Mouse (Mus musculus) heart, embryonic 15.5 days (tissue): ENCODE data around the gene Eif2ak1. TPM values are rescaled to one million over a fixed set of nuclear protein-coding genes. Genes with fewer than 3 reads are reported as not detected.
A peak's percentile ranks its signal among the peaks of the same experiment; 100 is the strongest.

ENCODE experiments used
- ATAC-seq: fragments of 200-750 bp; cut with Nextera tagmentation; replicated peaks from 2 replicates; pipeline ENCODE4 v1.8.0; 2017; ENCODE audit warnings: low read depth, moderate TSS enrichment; ENCODE audit not compliant: insufficient number of reproducible peaks, insufficient read depth, low FRiP score
- H3K27ac ChIP-seq: fragments of 300-500 bp; sonication (generic); 2 replicates; pipeline ENCODE4 v1.5.1; 2015; ENCODE audit warnings: mild to moderate bottlenecking, inconsistent platforms
- H3K27me3 ChIP-seq: fragments of 300-500 bp; sonication (generic); 2 replicates; pipeline ENCODE4 v1.6.1; 2015; ENCODE audit warnings: inconsistent platforms
- H3K36me3 ChIP-seq: fragments of 300-500 bp; sonication (generic); 2 replicates; pipeline ENCODE4 v1.6.1; 2015; ENCODE audit warnings: mild to moderate bottlenecking, inconsistent platforms
- H3K4me1 ChIP-seq: fragments of 300-500 bp; sonication (generic); replicated peaks from 2 replicates; pipeline ENCODE4 v1.6.1; 2015; ENCODE audit warnings: inconsistent platforms
- H3K4me2 ChIP-seq: fragments of 300-500 bp; sonication (generic); 2 replicates; pipeline ENCODE4 v1.6.1; 2015; ENCODE audit warnings: inconsistent platforms, mild to moderate bottlenecking, moderate library complexity
- H3K4me3 ChIP-seq: fragments of 300-500 bp; sonication (generic); 2 replicates; pipeline ENCODE4 v1.5.1; 2015; ENCODE audit warnings: mild to moderate bottlenecking, inconsistent platforms
- H3K9ac ChIP-seq: fragments of 300-500 bp; sonication (generic); 2 replicates; pipeline ENCODE4 v1.6.1; 2015; ENCODE audit warnings: mild to moderate bottlenecking, inconsistent platforms
- H3K9me3 ChIP-seq: fragments of 300-500 bp; sonication (generic); replicated peaks from 2 replicates; pipeline ENCODE4 v1.6.1; 2016; ENCODE audit warnings: inconsistent platforms
- WGBS: fragments of 180-500 bp; shearing (Covaris S2); methylation state at CpG from one replicate; pipeline ENCODE4 v1.1.7; 2015; ENCODE audit warnings: mixed read lengths; 5-methylcytosine and 5-hydroxymethylcytosine counted together
- polyA plus RNA-seq: library from polyadenylated mRNA; unstranded; fragments of >200 nt; fragmentation: Nextera tagmentation; extraction: Ambion mirVana; gene quantifications from 2 replicates; pipeline ENCODE4 v1.2.1, GENCODE M21; 2015

The Eif2ak1 gene
- polyA plus RNA-seq, 1 experiment from 2014 or later: 22.9 TPM

DNA sequence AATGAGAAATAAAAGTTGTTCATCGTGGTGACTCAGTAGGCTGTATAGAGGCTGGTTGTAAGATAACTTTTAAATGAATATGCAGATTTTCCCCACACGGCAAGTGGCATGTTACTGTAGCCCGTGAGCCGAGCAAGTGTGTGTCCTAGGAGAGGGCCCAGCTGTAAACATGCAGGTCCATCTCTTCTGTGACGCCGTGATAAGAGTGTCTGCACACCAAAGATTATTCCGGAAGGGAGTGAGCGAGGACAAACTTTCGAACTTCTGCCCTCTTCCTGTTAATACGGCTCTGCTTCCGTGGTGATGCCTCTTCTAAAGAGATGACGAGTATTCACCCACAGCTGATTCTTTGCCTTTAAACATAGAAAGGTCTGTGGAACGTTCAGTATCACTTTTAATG lies 1.4 kb downstream of the Eif2ak1 start:
- H3K27ac ChIP-seq: no peak overlapping the region

DNA sequence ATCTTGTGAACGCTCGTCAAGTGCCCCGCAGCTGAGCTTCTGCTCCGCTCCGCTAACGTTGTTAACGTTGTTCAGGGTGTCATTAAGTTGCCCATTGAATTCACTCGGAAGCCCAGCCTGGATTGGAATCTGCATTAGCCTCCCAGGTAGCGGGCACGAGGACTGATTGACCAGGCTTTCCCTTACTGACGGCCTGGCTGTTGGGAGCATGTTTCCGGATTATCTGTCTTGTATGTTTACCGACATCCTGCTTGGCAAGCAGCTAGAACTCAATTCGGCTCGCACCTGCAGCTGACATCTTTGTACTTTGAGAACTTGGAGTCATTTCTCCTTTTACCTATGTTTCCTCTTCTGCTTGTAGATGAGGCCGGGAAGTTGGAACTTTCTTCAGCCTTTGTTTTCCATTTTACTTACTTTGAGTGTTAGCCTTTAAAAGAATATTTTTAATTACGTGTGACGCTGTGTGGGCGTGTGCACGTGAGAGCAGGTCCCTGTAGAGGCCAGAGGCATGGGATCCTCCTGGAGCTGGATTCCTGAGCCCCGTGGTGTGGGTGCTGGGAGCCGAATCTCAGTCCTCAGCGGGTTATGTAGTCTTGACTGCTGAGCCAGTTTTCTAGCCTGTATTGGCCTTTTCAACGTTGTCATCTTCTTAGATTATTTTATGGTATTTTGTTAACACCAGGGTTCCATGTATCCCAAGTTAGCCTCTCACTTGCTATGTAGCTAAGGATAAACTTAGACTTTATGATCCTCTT lies 2.5 kb downstream of the Eif2ak1 start:
- H3K9ac ChIP-seq: no peak overlapping the region
- H3K27me3 ChIP-seq: no peaks in the 10 kb centered on the region
- no peaks in the 10 kb centered on the region for H3K9me3 ChIP-seq
- H3K4me3 ChIP-seq: no peak overlapping the region
- ATAC-seq: no peak
- peaks cover 7% of the 10 kb centered on the region for H3K4me1 ChIP-seq
- 88% methylated on average over 24 of the region's 24 CpGs for WGBS
- H3K27ac ChIP-seq: no peak overlapping the region
- H3K4me2 ChIP-seq: no peak overlapping the region
- H3K36me3 ChIP-seq: no peaks in the 10 kb centered on the region

More for the DNA sequence above, 1.4 kb downstream of the Eif2ak1 start:
- Histone ChIP-seq H3K9me3 (no peaks in the 10 kb centered on the region), H3K36me3 (no peaks in the 10 kb centered on the region), H3K9ac (no peak overlapping the region), H3K4me3 (peak overlapping the region; percentile 67), H3K4me1 (peaks cover 7% of the 10 kb centered on the region), H3K4me2 (peak overlapping the region; percentile 94), H3K27me3 (no peaks in the 10 kb centered on the region)
- no peak for ATAC-seq
- 54% methylated on average over 13 of the region's 13 CpGs for WGBS

DNA sequence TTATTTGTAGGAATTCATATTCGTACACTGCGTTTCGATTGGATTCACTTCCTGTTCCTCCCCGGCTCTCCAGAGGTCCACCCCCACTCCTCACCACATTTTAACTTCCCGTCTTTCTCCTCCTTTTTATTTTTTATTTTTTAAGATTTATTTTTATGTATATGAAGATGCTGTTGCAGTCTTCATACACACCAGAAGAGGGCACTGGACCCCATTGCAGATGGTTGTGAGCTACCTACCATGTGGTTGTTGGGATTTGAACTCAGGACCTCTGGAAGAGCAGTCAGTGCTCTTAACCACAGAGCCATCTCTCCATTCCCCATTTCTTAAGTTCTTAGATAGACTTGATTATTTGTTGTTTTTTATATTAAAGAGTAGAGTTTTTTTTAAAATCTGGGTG lies 3.2 kb downstream of the Eif2ak1 start:
- no peaks in the 10 kb centered on the region for H3K27me3 ChIP-seq
- no peak overlapping the region for H3K27ac ChIP-seq
- ATAC-seq: no peak
- 92% methylated on average over 5 of the region's 5 CpGs for WGBS
- no peak overlapping the region for H3K4me3 ChIP-seq
- H3K36me3 ChIP-seq: no peaks in the 10 kb centered on the region
- peaks cover 7% of the 10 kb centered on the region for H3K4me1 ChIP-seq
- H3K9ac ChIP-seq: no peak overlapping the region
- no peak overlapping the region for H3K4me2 ChIP-seq
- H3K9me3 ChIP-seq: no peaks in the 10 kb centered on the region

DNA sequence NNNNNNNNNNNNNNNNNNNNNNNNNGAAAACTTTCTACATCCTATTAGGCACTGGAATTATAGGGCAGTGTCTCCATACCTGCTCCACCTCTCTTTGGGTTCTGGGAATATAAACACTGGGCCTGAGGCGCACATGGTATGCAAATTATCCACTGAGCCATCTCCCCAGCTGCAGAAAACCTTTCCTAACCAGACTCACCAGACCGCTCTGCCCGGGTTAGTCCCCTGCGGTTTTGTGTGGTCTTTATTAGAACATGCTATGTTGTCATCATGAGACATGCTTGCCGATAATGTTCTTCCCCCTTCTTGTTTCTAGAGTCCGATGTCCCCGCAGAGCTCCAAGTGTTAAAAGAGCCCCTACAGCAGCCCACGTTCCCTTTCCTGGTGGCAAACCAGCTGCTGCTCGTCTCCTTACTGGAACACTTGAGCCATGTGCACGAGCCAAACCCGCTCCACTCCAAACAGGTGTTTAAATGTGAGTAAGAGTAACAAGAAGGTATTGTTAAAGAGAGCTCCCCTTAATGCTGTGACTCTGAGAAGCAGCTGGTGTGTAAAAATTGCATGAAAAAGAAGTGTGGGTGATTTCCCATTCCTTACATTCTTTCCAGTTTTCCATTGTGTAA lies 54.1 kb downstream of the Eif2ak1 start:
- no peak overlapping the region for H3K27ac ChIP-seq
- H3K36me3 ChIP-seq: peaks cover 25% of the 10 kb centered on the region
- H3K4me1 ChIP-seq: no peaks in the 10 kb centered on the region
- WGBS: 88% methylated on average over 11 of the region's 11 CpGs
- no peak overlapping the region for H3K9ac ChIP-seq
- H3K9me3 ChIP-seq: no peaks in the 10 kb centered on the region
- H3K27me3 ChIP-seq: no peaks in the 10 kb centered on the region
- no peak overlapping the region for H3K4me2 ChIP-seq
- ATAC-seq: no peak
- H3K4me3 ChIP-seq: no peak overlapping the region

DNA sequence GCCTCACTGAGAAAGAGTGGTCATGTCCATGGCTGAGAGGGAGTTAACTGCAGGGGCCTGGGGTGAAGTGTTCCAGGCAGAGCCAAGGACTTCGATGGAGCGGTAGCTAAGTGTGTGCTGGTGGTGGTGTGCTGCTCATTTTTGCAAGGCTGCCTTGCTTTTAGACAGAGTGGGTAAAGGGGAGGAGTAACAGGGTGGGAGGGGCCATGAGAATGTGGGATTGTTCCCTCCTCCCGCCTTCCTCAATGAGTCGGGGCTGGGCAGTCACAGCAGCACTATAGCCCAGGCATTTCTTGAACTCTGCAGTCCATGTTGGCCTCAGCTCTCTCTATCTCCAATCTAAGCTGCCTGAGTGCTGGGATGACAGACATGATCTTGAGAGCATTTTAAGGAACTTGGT lies 57.0 kb downstream of the Eif2ak1 start:
- Histone ChIP-seq H3K4me1 (no peaks in the 10 kb centered on the region), H3K27me3 (no peaks in the 10 kb centered on the region), H3K9ac (no peak overlapping the region), H3K9me3 (no peaks in the 10 kb centered on the region), H3K4me3 (no peak overlapping the region), H3K36me3 (peaks cover 41% of the 10 kb centered on the region), H3K27ac (no peak overlapping the region), H3K4me2 (no peak overlapping the region)
- no peak for ATAC-seq
- WGBS: 59% methylated on average over 4 of the region's 4 CpGs

DNA sequence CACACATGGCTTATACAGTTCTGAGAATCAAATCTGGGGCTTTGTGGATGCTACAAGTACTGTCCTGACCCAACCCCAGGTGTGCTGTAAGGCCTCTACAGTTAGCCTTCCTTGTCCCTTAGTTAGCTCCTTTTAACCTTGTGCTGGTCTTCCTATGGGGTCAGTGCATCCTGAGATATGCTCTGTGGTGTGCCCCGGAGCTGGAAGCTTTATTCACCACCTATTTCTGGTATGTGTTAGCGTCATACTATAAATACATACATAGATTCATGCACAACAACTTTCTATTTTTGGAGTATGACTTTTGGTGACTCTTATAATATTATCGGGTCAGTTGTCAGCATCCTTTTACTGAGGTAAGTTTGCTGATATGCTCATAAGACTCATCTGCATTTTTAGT lies 67.7 kb downstream of the Eif2ak1 start:
- 55% methylated on average over 3 of the region's 3 CpGs for WGBS
- peaks cover 76% of the 10 kb centered on the region for H3K36me3 ChIP-seq
- H3K27ac ChIP-seq: peak overlapping the region; percentile 65

DNA sequence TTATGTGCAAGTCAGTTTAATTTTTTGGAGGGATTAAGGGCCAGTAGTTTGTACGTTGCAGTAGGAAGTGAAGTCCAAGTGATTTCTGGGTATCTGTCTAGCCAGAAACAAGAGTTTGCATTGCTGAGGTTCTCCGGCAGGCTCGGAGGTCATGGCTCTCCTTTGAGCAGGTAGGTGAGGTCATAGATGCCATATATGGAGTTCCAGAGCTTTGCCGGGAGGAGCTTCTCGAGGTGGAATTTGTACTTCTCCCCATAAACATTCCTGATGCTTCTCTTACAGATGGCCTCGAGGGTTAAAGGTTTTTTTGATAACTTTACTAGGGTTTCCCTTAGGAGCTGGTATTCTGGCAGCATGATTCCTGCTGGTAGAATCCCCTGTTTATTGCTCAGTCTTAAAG lies 73.2 kb downstream of the Eif2ak1 start:
- H3K9ac ChIP-seq: no peak overlapping the region
- H3K27ac ChIP-seq: no peak overlapping the region
- H3K36me3 ChIP-seq: peaks cover 54% of the 10 kb centered on the region
- no peaks in the 10 kb centered on the region for H3K9me3 ChIP-seq
- 61% methylated on average over 6 of the region's 6 CpGs for WGBS
- ATAC-seq: no peak
- no peaks in the 10 kb centered on the region for H3K27me3 ChIP-seq
- no peak overlapping the region for H3K4me2 ChIP-seq
- no peaks in the 10 kb centered on the region for H3K4me1 ChIP-seq
- H3K4me3 ChIP-seq: no peak overlapping the region

More for the DNA sequence above, 67.7 kb downstream of the Eif2ak1 start:
- Histone ChIP-seq H3K9ac (no peak overlapping the region), H3K4me2 (no peak overlapping the region), H3K4me3 (no peak overlapping the region), H3K4me1 (peaks cover 5% of the 10 kb centered on the region; the same call in 1 of the 2 replicates), H3K27me3 (no peaks in the 10 kb centered on the region), H3K9me3 (no peaks in the 10 kb centered on the region)
- no peak for ATAC-seq

DNA sequence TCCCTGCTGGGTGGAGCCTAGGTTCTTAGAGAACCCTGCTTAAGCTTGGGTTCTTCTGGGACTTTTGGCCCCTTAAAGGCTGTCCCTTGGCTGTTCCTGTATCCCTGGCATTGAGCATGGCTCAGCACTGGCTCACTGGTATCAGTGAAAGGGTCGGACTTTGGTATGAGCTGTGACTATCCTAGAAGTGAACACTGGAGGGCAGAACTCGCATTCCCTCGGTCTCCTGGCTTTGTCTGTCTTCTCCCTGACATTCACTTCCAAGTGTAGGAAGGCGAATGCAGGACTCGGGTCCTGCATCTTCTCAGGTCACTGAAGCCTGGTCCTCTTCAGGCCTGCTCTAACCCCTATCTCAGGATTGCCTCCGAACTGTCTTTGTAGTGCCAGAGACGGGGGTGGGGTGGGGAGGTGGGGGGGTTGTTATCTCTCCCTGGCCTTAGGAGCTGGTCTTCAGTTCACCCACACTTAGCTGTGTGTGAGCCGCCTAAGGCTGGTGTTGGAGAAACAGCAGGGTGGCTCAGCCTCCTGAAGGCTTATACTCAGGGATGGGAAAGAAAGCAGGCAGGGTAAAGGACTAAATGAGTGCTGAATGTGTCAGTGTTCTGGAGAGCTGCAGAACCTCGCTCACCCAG lies 74.8 kb downstream of the Eif2ak1 start:
- Histone ChIP-seq H3K4me2 (no peak overlapping the region), H3K9me3 (no peaks in the 10 kb centered on the region), H3K27ac (no peak overlapping the region), H3K9ac (no peak overlapping the region), H3K27me3 (no peaks in the 10 kb centered on the region), H3K4me1 (no peaks in the 10 kb centered on the region), H3K36me3 (peaks cover 46% of the 10 kb centered on the region; the same call in 1 of the 2 replicates), H3K4me3 (no peak overlapping the region)
- 41% methylated on average over 9 of the region's 9 CpGs for WGBS
- ATAC-seq: no peak

DNA sequence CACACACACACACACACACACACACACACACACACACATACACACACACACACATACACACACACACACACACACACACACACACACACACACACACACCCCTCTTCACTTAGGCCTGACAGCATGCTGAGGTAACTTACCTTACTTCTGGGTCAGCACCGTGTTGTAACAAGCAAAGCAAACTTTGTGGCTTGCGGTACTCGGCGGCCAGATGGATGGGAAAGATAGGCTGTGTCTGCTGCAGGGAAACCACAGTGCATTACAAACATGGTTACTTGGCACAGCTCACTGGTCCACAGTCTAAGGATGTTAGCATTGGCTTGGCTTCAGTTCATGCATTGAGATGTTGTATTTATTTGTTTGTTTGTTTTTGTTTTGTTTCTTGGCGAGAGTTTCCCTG lies 75.8 kb downstream of the Eif2ak1 start:
- no peaks in the 10 kb centered on the region for H3K9me3 ChIP-seq
- peaks cover 45% of the 10 kb centered on the region; the same call in 1 of the 2 replicates for H3K36me3 ChIP-seq
- no peak overlapping the region for H3K9ac ChIP-seq
- no peaks in the 10 kb centered on the region for H3K27me3 ChIP-seq
- WGBS: 75% methylated on average over 5 of the region's 5 CpGs
- ATAC-seq: no peak
- no peak overlapping the region for H3K4me3 ChIP-seq
- H3K4me1 ChIP-seq: no peaks in the 10 kb centered on the region
- no peak overlapping the region for H3K4me2 ChIP-seq
- H3K27ac ChIP-seq: no peak overlapping the region

DNA sequence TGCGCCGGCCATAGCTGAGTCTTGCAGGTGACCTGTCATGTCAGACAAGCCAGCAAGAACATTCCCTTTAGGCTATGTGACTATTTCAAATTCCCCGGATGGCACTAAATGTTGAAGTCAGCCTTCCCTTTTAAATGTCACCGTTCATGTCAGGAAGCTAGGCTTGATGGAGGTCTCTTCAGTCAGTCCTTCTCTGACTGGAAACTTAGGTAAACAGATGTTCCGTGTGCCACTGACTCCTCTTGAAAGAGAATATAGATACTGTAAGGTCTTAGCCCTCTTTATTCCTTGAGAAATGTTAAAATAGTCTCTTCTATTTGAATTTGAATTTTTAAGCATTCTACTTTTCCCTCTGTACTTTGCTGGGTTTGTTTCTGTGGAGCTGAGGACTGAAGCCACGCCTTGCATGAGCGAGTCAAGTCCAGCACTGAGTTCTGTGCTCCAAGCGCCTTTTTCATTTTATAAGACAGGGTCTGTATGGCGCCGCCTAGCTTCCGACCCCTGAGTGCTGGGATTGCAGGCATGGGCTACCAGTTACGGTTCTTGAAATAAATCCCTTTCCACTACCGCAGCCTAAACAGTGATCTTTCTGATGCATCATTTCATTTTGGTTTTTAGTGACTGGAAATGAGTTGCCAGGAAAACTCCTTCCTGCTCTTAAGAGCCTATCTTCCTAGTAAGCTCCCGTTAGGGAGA lies 80.2 kb downstream of the Eif2ak1 start, which contains the start of gene Ankrd61:
Gene Ankrd61 (minus strand): TSS at position 51 of the 696 bp plus-strand sequence.
- Histone ChIP-seq H3K4me2 (no peak within 1 kb of the TSS), H3K27ac (no peak within 1 kb of the TSS), H3K4me1 (no peaks in the 10 kb centered on the region), H3K9me3 (no peaks in the 10 kb centered on the region), H3K27me3 (no peaks in the 10 kb centered on the region), H3K4me3 (no peak within 1 kb of the TSS), H3K9ac (no peak within 1 kb of the TSS), H3K36me3 (peaks cover 54% of the 10 kb centered on the region)
- WGBS: 85% methylated on average over 14 of the region's 14 CpGs
- ATAC-seq: no peak

DNA sequence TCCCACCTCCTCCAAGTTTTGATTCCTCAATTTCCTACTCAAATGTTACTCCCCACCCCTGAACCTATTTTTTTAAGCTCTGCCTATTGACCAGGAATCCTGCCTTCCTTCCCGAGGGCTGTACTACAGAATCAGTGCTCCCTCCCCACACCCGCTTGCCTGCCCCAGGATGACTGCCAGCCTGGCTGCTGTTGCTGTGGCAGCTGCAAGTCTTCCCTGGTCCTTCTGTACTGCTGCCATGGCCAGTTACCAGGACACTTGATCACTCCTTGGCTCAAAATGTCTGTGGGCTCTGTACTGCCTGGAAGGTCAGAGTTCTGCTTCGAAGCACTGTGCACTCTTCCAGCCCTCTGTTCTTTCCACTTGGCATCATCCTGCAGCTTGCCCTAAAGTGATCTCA lies 84.5 kb downstream of the Eif2ak1 start:
- Histone ChIP-seq H3K9me3 (no peaks in the 10 kb centered on the region), H3K27me3 (no peaks in the 10 kb centered on the region), H3K4me3 (no peak overlapping the region), H3K36me3 (peaks cover 76% of the 10 kb centered on the region), H3K4me2 (no peak overlapping the region), H3K27ac (no peak overlapping the region), H3K9ac (no peak overlapping the region), H3K4me1 (no peaks in the 10 kb centered on the region; the same call in 1 of the 2 replicates)
- no peak for ATAC-seq
- 87% methylated on average over 3 of the region's 3 CpGs for WGBS
